Mouse (Mus musculus) ES-Bruce4 (cell line): ENCODE measurements around the gene Nexmif.

Experiments used
- CTCF ChIP-seq: IDR thresholded peaks from one replicate; pipeline ENCODE4 v1.8.1; 2011; ENCODE audit warnings: low read depth, low read length
- POLR2A ChIP-seq: IDR thresholded peaks from one replicate; pipeline ENCODE4 v1.8.1; 2011; ENCODE audit warnings: low read length; ENCODE audit not compliant: insufficient read depth

GRCm38 (mm10) chrX:104054848-104055247 lies 146.1 kb downstream of the Nexmif start:
- TF ChIP-seq POLR2A = no peak
- TF ChIP-seq CTCF = no peak
